Mouse (Mus musculus) stomach, embryonic 14.5 days (tissue): ENCODE data around the gene 2210016L21Rik. TPM values are rescaled to one million over a fixed set of nuclear protein-coding genes. Genes with fewer than 3 reads are reported as not detected.
"Not testable (repeated sequence)": the region's sequence is repeated elsewhere in the genome, so short reads cannot be mapped to it uniquely, and the experiment has no call there.

Source experiments
- ATAC-seq: fragments of 200-750 bp; cut with Nextera tagmentation; 2 replicates; pipeline ENCODE4 v1.8.0; 2017; ENCODE audit warnings: low read depth, moderate TSS enrichment; ENCODE audit not compliant: insufficient number of reproducible peaks, insufficient read depth, low FRiP score
- H3K27ac ChIP-seq: fragments of 300-500 bp; sonication (generic); 2 replicates; pipeline ENCODE4 v1.5.1; 2014; ENCODE audit warnings: mild to moderate bottlenecking, low read length, moderate library complexity, mixed read lengths
- H3K27me3 ChIP-seq: fragments of 300-500 bp; sonication (generic); 2 replicates; pipeline ENCODE4 v1.6.1; 2014; ENCODE audit warnings: low read length, control low read depth, mixed read lengths; ENCODE audit not compliant: control insufficient read depth, insufficient read depth
- H3K36me3 ChIP-seq: fragments of 300-500 bp; sonication (generic); 2 replicates; pipeline ENCODE4 v1.6.1; 2014; ENCODE audit warnings: mild to moderate bottlenecking, control low read depth, low read length, moderate library complexity, mixed read lengths; ENCODE audit not compliant: control insufficient read depth, insufficient read depth
- H3K4me1 ChIP-seq: fragments of 300-500 bp; sonication (generic); 2 replicates; pipeline ENCODE4 v1.6.1; 2014; ENCODE audit warnings: low read length, control low read depth, mixed read lengths; ENCODE audit not compliant: control insufficient read depth, insufficient read depth
- H3K4me2 ChIP-seq: fragments of 300-500 bp; sonication (generic); replicated peaks from 2 replicates; pipeline ENCODE4 v1.6.1; 2014; ENCODE audit warnings: low read depth, low read length, control low read depth
- H3K4me3 ChIP-seq: fragments of 300-500 bp; sonication (generic); 2 replicates; pipeline ENCODE4 v1.5.1; 2014; ENCODE audit warnings: low read depth, low read length, control low read depth
- H3K9ac ChIP-seq: fragments of 300-500 bp; sonication (generic); replicated peaks from 2 replicates; pipeline ENCODE4 v1.6.1; 2014; ENCODE audit warnings: low read depth, mild to moderate bottlenecking, control low read depth, low read length, moderate library complexity, mixed read lengths
- H3K9me3 ChIP-seq: fragments of 300-500 bp; sonication (generic); 2 replicates; pipeline ENCODE4 v1.6.1; 2016; ENCODE audit warnings: low read depth, low read length, control low read depth; ENCODE audit not compliant: control insufficient read depth
- WGBS: fragments of 180-500 bp; shearing (Covaris S2); extraction: QIAGEN DNeasy Blood & Tissue Kit; methylation state at CpG from one replicate; pipeline ENCODE4 v1.1.7; 2014; 5-methylcytosine and 5-hydroxymethylcytosine counted together
- polyA plus RNA-seq: library from polyadenylated mRNA; unstranded; fragments of >200 nt; fragmentation: Nextera tagmentation; extraction: Ambion mirVana; gene quantifications from 2 replicates; pipeline ENCODE4 v1.2.1, GENCODE M21; 2014

2210016L21Rik gene
- polyA plus RNA-seq, 1 experiment from 2014 or later = 51.8 TPM

DNA sequence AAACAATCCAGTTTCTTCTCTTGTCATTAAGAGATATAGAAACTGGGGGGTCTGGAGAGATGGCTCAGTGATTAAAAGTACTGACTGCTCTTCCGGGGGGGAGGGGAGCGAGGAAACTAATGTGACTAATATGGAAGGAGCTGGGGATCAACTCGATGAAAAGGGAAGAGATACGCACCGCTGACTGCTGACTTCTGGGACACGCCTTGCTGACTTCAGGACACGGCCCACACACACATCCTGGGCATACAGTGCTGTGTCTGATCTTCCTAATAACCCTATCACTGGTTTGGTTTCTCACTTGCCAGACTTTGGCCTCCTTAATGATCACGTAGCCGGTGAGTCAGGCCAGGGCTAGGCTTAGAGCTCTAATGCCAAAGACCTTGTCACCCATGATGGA is 15.2 kb upstream of the 2210016L21Rik start:
- Histone ChIP-seq H3K27me3 (no peaks in the 10 kb centered on the region), H3K4me1 (peaks cover 3% of the 10 kb centered on the region; the same call in 1 of the 2 replicates), H3K9ac (no peak overlapping the region), H3K36me3 (no peaks in the 10 kb centered on the region), H3K4me2 (no peak overlapping the region), H3K4me3 (no peak overlapping the region), H3K27ac (no peak overlapping the region), H3K9me3 (peaks cover 4% of the 10 kb centered on the region)
- ATAC-seq = no peak
- 82% methylated on average over 9 of the region's 9 CpGs for WGBS

GRCm38 (mm10) chr5:114931626-114932025 is 10.3 kb upstream of the 2210016L21Rik start:
- no peak for ATAC-seq
- Histone ChIP-seq H3K4me2 (no peak overlapping the region), H3K36me3 (no peaks in the 10 kb centered on the region), H3K4me3 (no peak overlapping the region), H3K9ac (no peak overlapping the region), H3K27ac (no peak overlapping the region), H3K4me1 (no peaks in the 10 kb centered on the region), H3K9me3 (no peaks in the 10 kb centered on the region), H3K27me3 (no peaks in the 10 kb centered on the region)
- WGBS = 49% methylated on average over 5 of the region's 5 CpGs

GRCm38 (mm10) chr5:114933206-114933605 is 8.8 kb upstream of the 2210016L21Rik start:
- Histone ChIP-seq H3K27me3 (no peaks in the 10 kb centered on the region), H3K9me3 (no peaks in the 10 kb centered on the region), H3K4me1 (no peaks in the 10 kb centered on the region), H3K9ac (no peak overlapping the region), H3K27ac (no peak overlapping the region), H3K4me2 (no peak overlapping the region), H3K4me3 (no peak overlapping the region), H3K36me3 (no peaks in the 10 kb centered on the region)
- ATAC-seq = no peak
- WGBS = 84% methylated on average over 8 of the region's 8 CpGs

DNA sequence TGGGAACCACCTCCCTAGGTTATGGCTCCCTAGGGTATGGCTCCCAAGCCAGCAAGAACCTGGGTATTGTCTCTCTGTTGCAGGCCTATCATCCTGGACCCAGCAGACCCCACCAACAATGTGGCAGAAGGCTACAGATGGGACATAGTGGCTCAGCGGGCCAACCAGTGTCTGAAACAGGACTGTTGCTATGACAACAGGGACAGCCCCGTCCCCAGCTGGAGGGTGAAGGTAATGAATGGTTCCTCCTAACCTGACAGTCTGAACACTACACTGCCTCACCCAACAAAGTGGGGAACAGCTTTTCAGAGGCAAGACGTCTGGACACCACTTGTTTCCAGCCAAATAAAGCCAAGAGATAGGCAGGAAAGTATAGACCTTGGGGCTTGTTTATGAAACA is 6.1 kb upstream of the 2210016L21Rik start:
- Histone ChIP-seq H3K36me3 (no peaks in the 10 kb centered on the region), H3K27ac (no peak overlapping the region), H3K27me3 (no peaks in the 10 kb centered on the region), H3K4me2 (no peak overlapping the region), H3K9ac (no peak overlapping the region), H3K9me3 (no peaks in the 10 kb centered on the region; the same call in 1 of the 2 replicates), H3K4me1 (no peaks in the 10 kb centered on the region), H3K4me3 (no peak overlapping the region)
- ATAC-seq = no peak
- WGBS = 15% methylated on average over 3 of the region's 3 CpGs

DNA sequence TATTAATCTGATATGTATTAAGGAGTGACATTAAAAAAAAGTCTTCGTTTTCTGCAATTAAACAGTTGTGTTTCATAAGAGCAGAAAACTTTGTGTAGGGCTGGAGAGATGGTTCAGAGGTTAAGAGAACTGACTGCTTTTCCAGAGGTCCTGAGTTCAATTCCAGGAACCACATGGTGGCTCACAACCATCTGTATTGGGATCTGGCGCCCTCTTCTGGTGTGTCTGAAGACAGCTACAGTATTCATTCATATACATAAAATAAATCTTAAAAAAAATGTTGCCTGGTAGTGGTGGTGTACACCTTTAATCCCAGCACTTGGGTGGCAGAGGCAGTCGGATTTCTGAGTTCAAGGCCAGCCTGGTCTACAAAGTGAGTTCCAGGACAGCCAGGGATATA is 820 bp upstream of the 2210016L21Rik start:
- H3K4me3 ChIP-seq, H3K27ac ChIP-seq, H3K27me3 ChIP-seq, H3K4me1 ChIP-seq, H3K4me2 ChIP-seq, ATAC-seq, H3K9me3 ChIP-seq, H3K36me3 ChIP-seq, H3K9ac ChIP-seq: not testable (repeated sequence)
- WGBS = 55% methylated on average over 3 of the region's 3 CpGs

GRCm38 (mm10) chr5:114942766-114943130 is 790 bp downstream of the 2210016L21Rik start:
- Histone ChIP-seq H3K4me3 (peak overlapping the region; percentile 92), H3K36me3 (peaks cover 19% of the 10 kb centered on the region; the same call in 1 of the 2 replicates), H3K4me1 (0 out of 2 replicates have a peak, but pooled peaks cover 4% of the 10 kb centered on the region), H3K4me2 (peak overlapping the region; percentile 84), H3K27ac (peak overlapping the region; percentile 85; the same call in 1 of the 2 replicates), H3K9me3 (no peaks in the 10 kb centered on the region; the same call in 1 of the 2 replicates), H3K27me3 (no peaks in the 10 kb centered on the region), H3K9ac (peak overlapping the region; percentile 87)
- WGBS = 39% methylated on average over 4 of the region's 4 CpGs
- ATAC-seq = no peak

- Histone ChIP-seq H3K27me3 (no peaks in the 10 kb centered on the region), H3K4me3 (no peak overlapping the region), H3K27ac (no peak overlapping the region), H3K4me2 (no peak overlapping the region), H3K36me3 (peaks cover 39% of the 10 kb centered on the region; the same call in 1 of the 2 replicates), H3K4me1 (peaks cover 13% of the 10 kb centered on the region; the same call in 1 of the 2 replicates), H3K9me3 (no peaks in the 10 kb centered on the region), H3K9ac (no peak overlapping the region)
- WGBS = 93% methylated on average over 10 of the region's 10 CpGs
- no peak for ATAC-seq
These were observed 3.1 kb downstream of the 2210016L21Rik start for GRCm38 (mm10) chr5:114945072-114945471.

- no peaks in the 10 kb centered on the region for H3K9me3 ChIP-seq
- no peak overlapping the region for H3K4me3 ChIP-seq
- H3K9ac ChIP-seq = no peak overlapping the region
- no peaks in the 10 kb centered on the region for H3K27me3 ChIP-seq
- H3K4me1 ChIP-seq = peaks cover 10% of the 10 kb centered on the region; the same call in 1 of the 2 replicates
- ATAC-seq = no peak
- no peak overlapping the region for H3K4me2 ChIP-seq
- peaks cover 39% of the 10 kb centered on the region; the same call in 1 of the 2 replicates for H3K36me3 ChIP-seq
- no peak overlapping the region; the same call in 1 of the 2 replicates for H3K27ac ChIP-seq
- WGBS = 23% methylated on average over 6 of the region's 6 CpGs
These were observed 6.9 kb downstream of the 2210016L21Rik start for GRCm38 (mm10) chr5:114948891-114949290.

DNA sequence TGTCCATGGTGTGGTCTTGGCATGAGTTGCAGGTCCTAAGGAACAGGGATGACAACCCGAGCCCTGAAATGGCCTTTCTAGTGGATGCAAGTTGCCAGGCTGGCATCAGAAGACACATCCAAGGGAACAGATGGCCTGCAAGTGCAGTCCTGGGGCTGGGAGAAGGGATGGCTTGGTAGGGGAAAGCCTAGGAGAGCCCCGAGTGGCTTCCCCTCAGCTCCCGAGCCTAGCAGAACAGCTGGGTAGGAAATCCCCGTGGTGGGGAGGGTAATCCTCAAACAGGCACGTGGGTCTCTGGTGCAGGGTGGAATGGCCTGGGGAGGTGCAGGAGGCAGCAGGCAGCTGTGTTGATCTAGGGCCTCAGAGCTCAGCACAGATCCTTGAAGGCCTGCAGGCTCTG is 7.4 kb downstream of the 2210016L21Rik start:
- H3K9ac ChIP-seq = no peak overlapping the region
- H3K27me3 ChIP-seq = no peaks in the 10 kb centered on the region
- no peak overlapping the region; the same call in 1 of the 2 replicates for H3K27ac ChIP-seq
- WGBS = 53% methylated on average over 5 of the region's 5 CpGs
- peaks cover 10% of the 10 kb centered on the region; the same call in 1 of the 2 replicates for H3K4me1 ChIP-seq
- no peak for ATAC-seq
- H3K9me3 ChIP-seq = no peaks in the 10 kb centered on the region
- H3K4me3 ChIP-seq = no peak overlapping the region
- peaks cover 39% of the 10 kb centered on the region; the same call in 1 of the 2 replicates for H3K36me3 ChIP-seq
- H3K4me2 ChIP-seq = no peak overlapping the region
